Mouse (Mus musculus): Measurements from ENCODE around the gene Zfp2. TPM values are rescaled to one million over a fixed set of nuclear protein-coding genes. Genes with fewer than 3 reads are reported as not detected.

Gene Zfp2
- total RNA-seq, 1 experiment, result 6.3 TPM

- DNase-seq (ENCODE audit: low read depth, low spot score), result no peak
- TF ChIP-seq ZNF384 (IDR thresholded peaks at IDR 0.05; ENCODE audit: low read depth, low read length) (no peak), MAFK (IDR thresholded peaks at IDR 0.05; ENCODE audit: insufficient read depth, low read depth, low read length) (no peak), CHD2 (IDR thresholded peaks at IDR 0.05; ENCODE audit: low read depth, low read length) (no peak), HCFC1 (IDR thresholded peaks at IDR 0.05; ENCODE audit: borderline replicate concordance, insufficient read depth, low read length) (no peak), ZC3H11A (IDR thresholded peaks at IDR 0.05; ENCODE audit: borderline replicate concordance, low read depth, low read length) (no peak)
- Histone ChIP-seq H3K36me3 (ENCODE audit: control insufficient read depth, insufficient read depth, low read length, poor library complexity, severe bottlenecking) (no peaks in the 10 kb centered on the region; the same call in 1 of the 2 replicates), H3K9ac (ENCODE audit: insufficient read depth, low read depth, low read length, poor library complexity, severe bottlenecking) (peak overlapping the region; percentile 25; the same call in 1 of the 2 replicates), H3K4me1 (ENCODE audit: control insufficient read depth in 2 of 2, insufficient read depth in 2 of 2, low read length in 2 of 2, poor library complexity in 1 of 2) (peaks cover 2 to 3% of the 10 kb centered on the region in 2 experiments; a peak in 3 of 4 replicates), H3K27ac (ENCODE audit: insufficient read depth, low read depth, low read length, poor library complexity, severe bottlenecking) (no peak overlapping the region), H3K9me3 (ENCODE audit: control insufficient read depth, insufficient read depth, low read depth, low read length) (no peaks in the 10 kb centered on the region), H3K4me3 (ENCODE audit: insufficient read depth in 1 of 2, low read depth in 1 of 2, low read length in 2 of 2, poor library complexity in 1 of 2, severe bottlenecking in 1 of 2) (peak overlapping the region; percentile 50 to 71; a peak in 3 of 4 replicates)
- in situ Hi-C loops (cut with MboI; ENCODE audit: low sequenced_read_pairs in 2 of 2, unreplicated experiment in 2 of 2), result no loop called here
Measured at GRCm38 (mm10) chr11:50886933-50887293, 29.1 kb downstream of the Zfp2 start.

GRCm38 (mm10) chr11:50886231-50886932, 29.6 kb downstream of the Zfp2 start:
- TF ChIP-seq HCFC1 (IDR thresholded peaks at IDR 0.05; ENCODE audit: borderline replicate concordance, insufficient read depth, low read length), result no peak
- TF ChIP-seq CHD2 (IDR thresholded peaks at IDR 0.05; ENCODE audit: low read depth, low read length), result no peak
- no peak for TF ChIP-seq ZC3H11A (IDR thresholded peaks at IDR 0.05; ENCODE audit: borderline replicate concordance, low read depth, low read length)
- no peak for TF ChIP-seq ZNF384 (IDR thresholded peaks at IDR 0.05; ENCODE audit: low read depth, low read length)
- TF ChIP-seq MAFK (IDR thresholded peaks at IDR 0.05; ENCODE audit: insufficient read depth, low read depth, low read length), result no peak
- H3K36me3 ChIP-seq (ENCODE audit: control insufficient read depth, insufficient read depth, low read length, poor library complexity, severe bottlenecking), result no peaks in the 10 kb centered on the region; the same call in 1 of the 2 replicates
- in situ Hi-C loops (cut with MboI; ENCODE audit: low sequenced_read_pairs in 2 of 2, unreplicated experiment in 2 of 2), result no loop called here
- DNase-seq (ENCODE audit: low read depth, low spot score), result no peak
- H3K9ac ChIP-seq (ENCODE audit: insufficient read depth, low read depth, low read length, poor library complexity, severe bottlenecking), result no peak overlapping the region
- no peak overlapping the region for H3K4me3 ChIP-seq (ENCODE audit: insufficient read depth in 1 of 2, low read depth in 1 of 2, low read length in 2 of 2, poor library complexity in 1 of 2, severe bottlenecking in 1 of 2)
- H3K9me3 ChIP-seq (ENCODE audit: control insufficient read depth, insufficient read depth, low read depth, low read length), result no peaks in the 10 kb centered on the region
- peaks cover 2 to 3% of the 10 kb centered on the region in 2 experiments; a peak in 3 of 4 replicates for H3K4me1 ChIP-seq (ENCODE audit: control insufficient read depth in 2 of 2, insufficient read depth in 2 of 2, low read length in 2 of 2, poor library complexity in 1 of 2)
- H3K27ac ChIP-seq (ENCODE audit: insufficient read depth, low read depth, low read length, poor library complexity, severe bottlenecking), result no peak overlapping the region

- in situ Hi-C loops (cut with MboI; ENCODE audit: low sequenced_read_pairs in 2 of 2, unreplicated experiment in 2 of 2), result no loop called here
- no peak for DNase-seq (ENCODE audit: low read depth, low spot score)
- no peaks in the 10 kb centered on the region; the same call in 1 of the 2 replicates for H3K36me3 ChIP-seq (ENCODE audit: control insufficient read depth, insufficient read depth, low read length, poor library complexity, severe bottlenecking)
- TF ChIP-seq ZC3H11A (IDR thresholded peaks at IDR 0.05; ENCODE audit: borderline replicate concordance, low read depth, low read length) (no peak), HCFC1 (IDR thresholded peaks at IDR 0.05; ENCODE audit: borderline replicate concordance, insufficient read depth, low read length) (no peak), MAFK (IDR thresholded peaks at IDR 0.05; ENCODE audit: insufficient read depth, low read depth, low read length) (no peak), ZNF384 (IDR thresholded peaks at IDR 0.05; ENCODE audit: low read depth, low read length) (no peak), CHD2 (IDR thresholded peaks at IDR 0.05; ENCODE audit: low read depth, low read length) (no peak)
- H3K4me1 ChIP-seq (ENCODE audit: control insufficient read depth in 2 of 2, insufficient read depth in 2 of 2, low read length in 2 of 2, poor library complexity in 1 of 2), result peaks cover 2 to 3% of the 10 kb centered on the region in 2 experiments; a peak in 3 of 4 replicates
- no peak overlapping the region for H3K4me3 ChIP-seq (ENCODE audit: insufficient read depth in 1 of 2, low read depth in 1 of 2, low read length in 2 of 2, poor library complexity in 1 of 2, severe bottlenecking in 1 of 2)
- H3K9ac ChIP-seq (ENCODE audit: insufficient read depth, low read depth, low read length, poor library complexity, severe bottlenecking), result no peak overlapping the region
- no peaks in the 10 kb centered on the region for H3K9me3 ChIP-seq (ENCODE audit: control insufficient read depth, insufficient read depth, low read depth, low read length)
- no peak overlapping the region for H3K27ac ChIP-seq (ENCODE audit: insufficient read depth, low read depth, low read length, poor library complexity, severe bottlenecking)
Measured at GRCm38 (mm10) chr11:50883756-50884155, 32.2 kb downstream of the Zfp2 start.

- DNase-seq (ENCODE audit: low read depth, low spot score), result no peak
- in situ Hi-C loops (cut with MboI; ENCODE audit: low sequenced_read_pairs in 2 of 2, unreplicated experiment in 2 of 2), result no loop called here
- Histone ChIP-seq H3K4me3 (ENCODE audit: insufficient read depth in 1 of 2, low read depth in 1 of 2, low read length in 2 of 2, poor library complexity in 1 of 2, severe bottlenecking in 1 of 2) (no peak overlapping the region), H3K9me3 (ENCODE audit: control insufficient read depth, insufficient read depth, low read depth, low read length) (no peaks in the 10 kb centered on the region), H3K27ac (ENCODE audit: insufficient read depth, low read depth, low read length, poor library complexity, severe bottlenecking) (no peak overlapping the region), H3K9ac (ENCODE audit: insufficient read depth, low read depth, low read length, poor library complexity, severe bottlenecking) (no peak overlapping the region), H3K4me1 (ENCODE audit: control insufficient read depth in 2 of 2, insufficient read depth in 2 of 2, low read length in 2 of 2, poor library complexity in 1 of 2) (no peaks in the 10 kb centered on the region; a peak in 1 of 4 replicates), H3K36me3 (ENCODE audit: control insufficient read depth, insufficient read depth, low read length, poor library complexity, severe bottlenecking) (no peaks in the 10 kb centered on the region; the same call in 1 of the 2 replicates)
- no peak for TF ChIP-seq HCFC1 (IDR thresholded peaks at IDR 0.05; ENCODE audit: borderline replicate concordance, insufficient read depth, low read length)
- TF ChIP-seq CHD2 (IDR thresholded peaks at IDR 0.05; ENCODE audit: low read depth, low read length), result no peak
- TF ChIP-seq MAFK (IDR thresholded peaks at IDR 0.05; ENCODE audit: insufficient read depth, low read depth, low read length), result no peak
- TF ChIP-seq ZNF384 (IDR thresholded peaks at IDR 0.05; ENCODE audit: low read depth, low read length), result no peak
- TF ChIP-seq ZC3H11A (IDR thresholded peaks at IDR 0.05; ENCODE audit: borderline replicate concordance, low read depth, low read length), result no peak
Measured at GRCm38 (mm10) chr11:50878641-50879040, 37.3 kb downstream of the Zfp2 start.
